Mouse (Mus musculus) yolk sac, embryonic 10.5 days (tissue): ENCODE results near the gene Tesk2.
A peak's percentile ranks its signal among the peaks of the same experiment; 100 is the strongest.
"Not testable (repeated sequence)": the region's sequence is repeated elsewhere in the genome, so short reads cannot be mapped to it uniquely, and the experiment has no call there.

ENCODE experiments used
- DNase-seq: peaks from one replicate; pipeline ENCODE4 v3.0.0-alpha.2; 2017; ENCODE audit warnings: low spot score

The Tesk2 gene

GRCm38 (mm10) chr4:116794273-116794672 is 73.5 kb downstream of the Tesk2 start:
- DNase-seq = no peak

DNA sequence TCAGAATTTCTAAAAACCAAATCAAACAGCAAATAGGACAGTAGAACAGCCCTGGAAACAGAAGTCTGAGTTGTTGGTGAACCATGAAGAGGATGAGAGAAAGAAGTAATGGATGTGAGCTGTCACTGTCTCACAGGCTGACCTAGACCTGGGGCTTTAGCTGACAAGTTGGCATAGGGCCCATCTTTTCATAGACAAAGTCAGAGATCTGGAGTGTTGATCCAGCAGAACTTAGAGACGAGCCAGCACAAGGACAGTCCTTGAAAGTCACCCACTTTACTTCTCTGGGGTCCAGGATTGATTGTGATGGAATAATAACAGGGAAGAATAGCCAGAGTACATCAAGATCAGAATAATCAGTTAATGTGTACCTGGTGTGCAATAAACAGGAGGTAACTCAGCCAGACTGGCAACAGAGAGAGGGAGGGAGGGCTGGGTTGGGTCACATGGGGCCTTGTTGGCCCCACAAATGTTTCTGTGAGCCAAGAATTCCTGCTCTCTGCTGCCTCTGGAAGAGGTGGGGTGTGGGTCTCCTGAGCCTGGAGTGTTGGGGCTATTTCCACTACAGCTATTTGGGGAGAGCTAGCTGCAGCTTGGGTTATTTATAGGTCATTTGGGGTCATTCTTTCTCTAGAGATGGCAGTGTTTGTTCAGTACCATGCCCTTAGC is 75.8 kb downstream of the Tesk2 start:
- no peak for DNase-seq

DNA sequence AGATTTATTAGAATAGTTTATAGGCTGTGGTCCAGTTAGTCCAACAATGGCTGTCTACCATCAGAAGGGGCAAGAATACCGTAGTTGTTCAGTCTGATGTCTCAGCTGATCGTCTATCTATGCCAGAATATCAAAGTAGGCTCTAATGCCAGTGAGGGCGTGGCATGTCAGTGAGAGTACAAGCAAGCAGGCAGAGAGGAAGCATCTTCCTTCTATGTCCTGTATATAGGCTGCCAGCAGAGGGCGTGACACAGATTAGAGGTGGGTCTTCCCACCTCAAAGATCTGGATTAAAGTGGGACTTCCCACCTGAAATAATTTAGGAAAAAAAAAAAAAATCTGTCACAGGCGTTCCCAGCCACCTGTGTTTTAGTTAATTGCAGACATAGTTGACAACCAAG is 79.2 kb downstream of the Tesk2 start:
- DNase-seq = no peak

DNA sequence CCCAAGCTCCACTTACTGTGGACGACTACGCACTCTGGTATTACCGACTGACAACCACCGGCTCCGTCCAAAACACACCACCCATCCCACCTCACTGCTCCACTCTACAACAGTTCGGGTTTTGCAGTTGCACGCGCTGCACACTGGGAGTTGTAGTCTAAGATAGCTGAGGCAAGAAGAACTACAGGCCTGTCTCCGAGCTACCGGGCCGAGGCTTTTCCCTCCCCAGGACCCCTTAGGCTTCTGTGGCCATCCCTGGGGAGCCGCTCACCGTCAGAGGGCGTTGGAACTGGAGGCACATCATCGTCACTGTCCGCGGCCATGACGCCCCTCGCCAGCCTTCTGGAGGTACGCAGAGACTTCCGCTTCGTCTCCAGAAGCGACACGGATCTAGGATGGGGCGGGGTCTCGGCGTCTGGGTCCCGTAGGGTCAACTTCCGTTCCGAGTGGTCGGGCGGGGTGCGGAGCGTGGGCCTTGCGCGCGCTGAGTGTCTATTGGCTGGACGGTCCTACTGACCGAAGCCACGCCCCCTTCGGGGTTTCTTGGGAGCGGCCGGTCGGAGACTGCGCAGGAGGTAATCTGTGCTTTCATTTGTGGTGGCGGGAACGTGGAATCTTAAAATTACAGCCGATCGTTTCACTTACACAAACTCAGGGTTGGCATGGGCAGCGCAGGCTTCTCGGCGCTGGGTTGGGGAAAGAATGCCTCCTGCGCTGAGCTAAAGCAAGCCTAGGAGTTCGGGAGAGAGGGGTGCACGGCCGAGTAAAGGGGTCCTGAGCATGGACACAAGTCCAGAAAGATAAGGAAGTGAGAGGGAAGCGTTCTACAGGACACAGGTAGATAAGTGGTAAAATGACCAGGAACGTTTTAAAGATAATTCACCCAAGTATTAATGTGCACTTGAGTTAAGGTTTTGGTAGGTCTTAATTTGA is 86.7 kb downstream of the Tesk2 start, which contains the start of the genes Toe1 and Mutyh:
Toe1 (minus strand) TSS at position 444 of the 933 bp plus-strand sequence.
Mutyh (plus strand) TSS at position 527 of the 933 bp plus-strand sequence.
- peak; percentile 99 for DNase-seq

DNA sequence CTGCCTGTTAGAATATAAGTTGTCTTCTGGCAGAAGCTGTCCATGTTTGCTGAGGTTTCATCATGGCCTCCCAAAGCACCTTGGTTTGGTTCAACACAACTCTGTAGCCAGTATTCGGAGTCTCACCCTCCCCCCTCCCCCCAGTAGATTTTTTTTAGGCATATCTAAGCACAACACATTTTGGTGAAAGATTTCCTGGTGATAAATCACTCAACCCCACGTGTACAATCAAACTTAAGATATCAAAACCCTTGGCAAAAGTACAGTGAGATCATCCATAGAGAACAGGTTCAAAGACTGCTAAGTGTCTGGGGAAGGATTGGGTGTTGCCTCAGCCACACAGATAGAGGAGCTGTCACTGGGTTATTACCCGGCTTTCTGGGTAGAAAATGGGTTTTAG is 90.3 kb downstream of the Tesk2 start:
- no peak for DNase-seq

- no peak for DNase-seq
Measured at GRCm38 (mm10) chr4:116815276-116815675, 94.5 kb downstream of the Tesk2 start.

DNA sequence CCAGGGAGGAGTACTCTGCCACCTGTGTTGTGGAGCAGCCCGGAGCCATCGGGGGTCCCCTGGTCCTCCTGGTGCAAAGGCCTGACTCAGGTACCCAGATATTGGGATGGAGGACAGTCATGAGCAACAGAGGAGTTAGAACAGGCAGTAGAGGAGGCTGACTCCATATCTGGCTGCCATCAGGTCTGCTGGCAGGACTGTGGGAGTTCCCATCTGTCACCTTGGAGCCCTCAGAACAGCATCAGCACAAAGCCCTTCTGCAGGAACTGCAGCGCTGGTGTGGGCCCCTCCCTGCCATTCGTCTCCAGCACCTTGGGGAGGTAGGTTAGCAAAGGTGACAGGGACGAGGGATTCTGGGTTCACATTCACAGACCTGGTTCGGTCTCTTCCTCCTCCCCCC is 96.7 kb downstream of the Tesk2 start:
- no peak for DNase-seq

DNA sequence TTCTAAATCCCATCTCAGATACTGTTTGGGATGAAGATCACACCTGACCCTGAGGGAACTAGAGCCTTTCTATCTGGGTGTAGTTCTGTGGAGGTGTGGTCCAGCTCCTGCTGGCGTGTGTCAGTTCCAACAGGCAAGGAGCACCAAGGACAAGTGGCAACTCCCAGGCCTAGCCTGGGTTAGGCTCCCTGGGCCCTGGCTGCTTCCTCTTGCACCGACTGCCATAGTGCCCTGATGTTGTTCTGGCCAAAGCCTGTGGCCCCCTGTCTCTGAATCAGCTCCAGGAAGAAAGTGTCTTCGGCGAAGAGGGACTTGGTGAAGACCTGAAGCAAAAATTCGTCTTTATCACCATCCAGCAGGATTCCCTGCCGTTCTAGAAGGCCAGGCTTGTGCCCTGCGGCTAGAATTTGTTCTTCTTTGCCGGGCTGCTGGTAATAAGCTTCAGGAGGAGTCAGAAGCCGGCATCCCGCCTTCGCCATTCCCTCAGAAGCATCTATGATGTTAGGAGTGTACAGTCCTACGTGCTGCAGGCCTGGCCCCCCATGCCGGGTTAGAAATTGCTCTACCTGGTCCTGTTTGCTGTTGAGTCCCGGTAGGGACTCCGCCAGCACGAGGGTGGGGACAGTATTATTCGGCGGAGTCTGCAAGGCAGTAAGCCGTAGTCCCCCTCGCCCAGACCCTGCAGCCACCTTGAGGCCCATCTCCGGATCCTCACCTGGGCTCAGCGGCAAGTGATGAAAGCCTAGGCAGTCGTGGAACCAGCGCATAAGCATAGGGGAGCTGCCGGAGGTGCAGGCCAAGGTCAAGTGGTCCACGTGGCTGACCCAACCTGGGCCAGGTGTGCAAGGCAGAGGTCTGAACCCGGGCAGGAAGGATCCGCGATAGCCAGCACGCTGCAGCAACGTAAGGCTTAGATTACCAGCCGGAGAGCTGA is 99.5 kb downstream of the Tesk2 start:
- no peak for DNase-seq

- DNase-seq = peak; percentile 83
Measured at GRCm38 (mm10) chr4:116820902-116821693, 100.3 kb downstream of the Tesk2 start.

DNA sequence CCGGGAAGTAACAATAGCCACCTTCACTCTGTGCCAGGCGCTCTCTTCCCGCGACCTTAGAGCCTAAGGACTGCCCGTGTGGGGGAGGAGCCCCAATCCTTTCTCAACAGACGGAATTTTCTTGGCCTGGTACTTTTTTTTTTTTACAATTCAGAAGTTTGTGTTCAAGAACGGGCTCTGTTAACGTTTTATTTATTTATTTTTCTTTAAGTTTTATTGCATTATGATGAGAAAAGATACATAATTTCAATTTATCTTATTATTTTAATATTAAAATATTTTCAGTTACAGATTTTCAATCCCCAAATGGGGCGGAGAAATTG is 100.9 kb downstream of the Tesk2 start, which contains the start of gene Hpdl:
Hpdl (minus strand) TSS at position 14 of the 323 bp plus-strand sequence.
- no peak for DNase-seq

DNA sequence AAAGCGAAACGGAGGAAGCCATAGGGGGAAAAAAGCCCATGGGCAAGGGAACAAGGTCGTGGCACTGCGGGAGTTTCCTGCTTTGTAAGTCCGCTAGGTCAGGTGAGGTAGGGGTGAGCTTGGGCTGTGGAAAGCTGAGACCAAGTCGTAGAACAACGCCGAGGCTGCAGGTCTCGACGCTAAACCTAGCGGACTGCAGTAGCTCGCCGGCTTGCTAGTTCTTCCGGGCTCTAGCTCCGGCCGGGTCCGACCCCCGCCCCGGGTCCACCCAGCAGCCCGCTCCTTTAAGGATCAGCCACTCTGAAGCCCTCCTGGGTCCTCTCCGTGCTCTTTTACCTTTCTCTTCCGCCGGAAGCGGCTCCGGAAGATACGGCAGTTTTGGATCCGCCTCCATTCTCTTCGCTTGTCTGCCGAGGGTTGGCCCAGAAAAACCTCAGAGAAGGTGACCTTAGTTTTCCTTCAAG is 103.8 kb downstream of the Tesk2 start:
- DNase-seq = peak; percentile 82

GRCm38 (mm10) chr4:116827819-116828218 is 107.1 kb downstream of the Tesk2 start:
- DNase-seq = peak; percentile 34

- no peak for DNase-seq
Measured at GRCm38 (mm10) chr4:116829364-116830069, 108.8 kb downstream of the Tesk2 start.

GRCm38 (mm10) chr4:116830070-116830368 is 109.3 kb downstream of the Tesk2 start:
- no peak for DNase-seq

DNA sequence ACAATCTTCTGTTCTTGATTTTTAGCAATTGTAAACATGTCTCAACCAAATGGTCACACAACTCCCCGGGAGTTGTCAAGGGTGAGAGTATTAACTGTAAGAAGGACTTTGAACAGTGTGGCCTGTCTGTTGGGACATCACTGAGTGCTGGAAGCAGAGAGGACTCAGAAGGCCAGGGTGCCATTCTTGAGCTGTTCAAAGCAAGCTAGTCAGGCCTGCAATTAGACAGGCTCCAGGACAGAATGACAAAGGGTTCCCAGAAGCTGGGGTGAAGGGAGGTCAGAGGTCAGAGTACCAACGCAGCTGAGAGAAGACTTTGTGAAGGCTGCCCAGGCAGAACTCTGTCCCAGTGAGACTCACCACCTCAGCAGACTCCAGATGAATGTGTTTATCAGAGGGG is 118.3 kb downstream of the Tesk2 start:
- DNase-seq = peak; percentile 60

GRCm38 (mm10) chr4:116840096-116840495 is 119.3 kb downstream of the Tesk2 start:
- DNase-seq = not testable (repeated sequence)

DNA sequence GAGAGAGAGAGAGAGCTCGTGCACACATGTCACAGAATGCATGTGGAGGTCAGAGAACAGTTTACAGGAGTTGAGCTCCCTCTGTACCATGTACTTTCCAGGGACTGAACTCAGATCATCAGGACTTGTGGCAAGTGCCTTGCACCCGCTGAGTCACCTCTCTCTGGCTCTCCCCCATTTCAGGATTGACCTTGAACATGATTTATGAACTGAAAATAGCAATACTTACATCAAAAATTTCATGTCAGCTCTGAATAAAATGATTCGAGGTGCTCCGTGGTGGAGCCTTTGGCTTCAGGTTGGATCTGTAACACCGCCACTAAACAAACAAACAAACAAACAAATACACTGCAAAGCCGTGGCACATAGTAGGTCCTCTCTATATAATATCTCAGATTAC is 120.1 kb downstream of the Tesk2 start:
- DNase-seq = no peak

GRCm38 (mm10) chr4:116844324-116844723 is 123.6 kb downstream of the Tesk2 start:
- no peak for DNase-seq

DNA sequence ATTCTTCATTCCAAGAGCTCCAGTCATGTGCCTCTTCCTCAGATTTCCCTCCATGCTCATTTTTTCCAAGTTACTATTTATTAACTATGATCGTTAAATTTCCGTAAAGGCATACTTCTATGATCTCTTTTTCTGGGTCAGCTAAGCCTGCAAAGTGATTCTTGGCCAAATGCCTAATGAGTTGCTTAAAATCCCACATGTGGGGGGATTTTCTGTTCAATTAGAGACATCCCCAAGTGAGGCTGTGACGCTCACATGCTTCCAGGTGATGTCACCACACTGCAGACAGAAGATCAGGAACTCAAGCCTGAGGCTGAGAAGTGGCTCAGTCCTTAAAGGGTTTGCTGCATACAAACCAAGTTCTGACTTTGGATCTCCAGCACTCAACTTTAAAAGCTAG is 129.2 kb downstream of the Tesk2 start:
- no peak for DNase-seq

DNA sequence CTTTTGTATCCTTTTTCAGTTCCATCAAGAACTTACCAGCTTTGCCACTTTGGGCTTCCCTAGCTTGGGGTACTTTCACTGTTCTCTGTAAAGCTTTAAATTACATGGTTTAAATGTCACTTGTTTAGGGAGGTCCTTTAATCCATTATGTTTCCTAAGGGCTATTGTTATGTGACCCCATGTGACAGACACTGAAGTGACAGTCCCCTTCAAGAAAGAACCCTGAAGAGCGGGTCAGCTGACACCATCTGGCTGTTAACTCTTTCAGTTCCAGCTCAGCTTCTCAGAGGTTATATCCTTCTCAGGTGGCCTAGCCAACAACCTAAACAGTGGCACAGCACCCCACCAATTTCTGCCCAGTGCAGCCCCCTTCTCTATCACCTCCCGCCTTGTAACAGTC is 133.5 kb downstream of the Tesk2 start:
- no peak for DNase-seq
